Mouse (Mus musculus) heart, postnatal 36 days (tissue): ENCODE measurements around the gene Dlat. TPM values are rescaled to one million over a fixed set of nuclear protein-coding genes. Genes with fewer than 3 reads are reported as not detected.

Source experiments
- DNase-seq, 2 experiments: peaks; one replicate each; pipeline ENCODE4 v3.0.0; 2021 to 2022
- intact Hi-C: fragments of 180-260 bp; cut with DNase I; formaldehyde crosslinking; loops from one replicate; pipeline ENCODE4 v1.15.1; 2025
- total RNA-seq, 2 experiments: library from RNA; stranded (reverse); gene quantifications; 2 replicates each; pipeline ENCODE4 v1.2.3; 2021

The Dlat gene
- total RNA-seq, 2 experiments from 2014 or later: 399 to 460 TPM

DNA sequence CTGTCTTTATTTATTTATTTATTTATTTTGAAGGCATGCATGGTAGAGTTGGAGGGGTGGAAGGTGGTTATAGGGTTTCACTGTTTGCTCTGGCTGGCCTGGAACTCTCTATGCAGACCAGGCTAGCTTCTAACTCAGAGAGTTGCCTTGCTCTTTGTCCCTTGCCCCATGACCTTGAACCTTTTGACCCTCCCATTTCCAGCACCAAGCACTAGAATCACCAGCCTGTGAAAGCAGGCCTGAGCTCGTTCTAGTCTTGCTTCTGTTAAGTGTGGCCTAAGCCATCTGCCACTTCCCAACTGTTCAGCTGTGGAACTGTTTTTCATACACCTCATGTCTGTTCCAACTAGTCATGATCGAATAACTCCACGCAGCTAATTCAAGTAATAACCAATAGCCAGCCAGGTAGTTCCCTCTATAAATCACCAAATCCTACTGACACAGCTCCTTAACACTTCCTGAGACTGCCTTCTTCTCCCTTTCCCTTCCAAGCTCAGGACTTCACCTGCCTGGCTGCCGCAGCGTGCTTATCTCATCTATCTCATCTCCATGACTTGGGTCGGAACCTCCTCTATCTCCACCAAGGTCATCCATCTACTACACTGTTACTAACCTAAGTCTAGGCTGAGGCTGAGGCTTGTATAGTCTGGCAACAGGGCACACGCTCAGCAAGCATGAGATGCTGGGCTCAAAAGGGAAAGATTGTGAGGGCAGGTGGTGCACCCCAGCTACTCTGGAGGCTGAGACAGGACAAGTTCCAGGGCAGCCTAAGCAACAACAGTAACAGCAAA is 57.3 kb downstream of the Dlat start:
- DNase-seq: no peak

GRCm38 (mm10) chr9:50601536-50601935 is 58.0 kb downstream of the Dlat start:
- intact Hi-C loops: loop anchor here (5.0 kb wide), 2 partner anchors 56 to 139 kb away; partner anchors contain the start of gene Dlat
- DNase-seq: no peak

More for the DNA sequence above, 57.3 kb downstream of the Dlat start:
- intact Hi-C loops: loop anchor here (2.0 to 5.0 kb wide), 3 partner anchors 15 to 140 kb away; partner anchors contain the start of genes Dlat, Nkapd1 and Pih1d2

DNA sequence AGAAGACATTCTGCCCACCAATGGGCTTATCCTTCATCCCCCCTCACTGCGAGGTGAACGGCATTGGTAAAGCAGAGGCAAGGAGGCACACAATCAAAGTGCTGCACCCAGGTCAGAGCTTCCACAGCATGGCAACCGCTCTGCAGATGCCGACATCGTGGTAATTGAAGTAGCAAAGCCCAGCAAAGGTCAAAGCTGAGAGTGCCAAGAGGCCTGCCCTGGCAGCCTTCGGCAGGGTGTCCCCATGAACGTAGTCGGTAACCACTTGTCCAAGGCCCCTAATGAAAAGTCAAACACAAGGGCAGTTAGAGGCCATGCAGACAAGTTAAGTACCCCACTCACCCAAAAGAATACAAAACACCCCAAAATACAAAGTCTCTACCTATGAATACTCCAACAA is 62.6 kb downstream of the Dlat start:
- DNase-seq: no peak
- intact Hi-C loops: no loop called here

GRCm38 (mm10) chr9:50594794-50595417 is 64.7 kb downstream of the Dlat start:
- no peak for DNase-seq
- intact Hi-C loops: no loop called here

- peak in 1 of 2 experiments; percentile 26 for DNase-seq
- intact Hi-C loops: no loop called here
Observed at GRCm38 (mm10) chr9:50593544-50593943, 66.0 kb downstream of the Dlat start.

GRCm38 (mm10) chr9:50592955-50593354 is 66.6 kb downstream of the Dlat start:
- intact Hi-C loops: no loop called here
- DNase-seq: no peak

GRCm38 (mm10) chr9:50590856-50591518 is 68.6 kb downstream of the Dlat start:
- intact Hi-C loops: no loop called here
- DNase-seq: no peak

GRCm38 (mm10) chr9:50586955-50587354 is 72.6 kb downstream of the Dlat start:
- intact Hi-C loops: no loop called here
- DNase-seq: no peak

DNA sequence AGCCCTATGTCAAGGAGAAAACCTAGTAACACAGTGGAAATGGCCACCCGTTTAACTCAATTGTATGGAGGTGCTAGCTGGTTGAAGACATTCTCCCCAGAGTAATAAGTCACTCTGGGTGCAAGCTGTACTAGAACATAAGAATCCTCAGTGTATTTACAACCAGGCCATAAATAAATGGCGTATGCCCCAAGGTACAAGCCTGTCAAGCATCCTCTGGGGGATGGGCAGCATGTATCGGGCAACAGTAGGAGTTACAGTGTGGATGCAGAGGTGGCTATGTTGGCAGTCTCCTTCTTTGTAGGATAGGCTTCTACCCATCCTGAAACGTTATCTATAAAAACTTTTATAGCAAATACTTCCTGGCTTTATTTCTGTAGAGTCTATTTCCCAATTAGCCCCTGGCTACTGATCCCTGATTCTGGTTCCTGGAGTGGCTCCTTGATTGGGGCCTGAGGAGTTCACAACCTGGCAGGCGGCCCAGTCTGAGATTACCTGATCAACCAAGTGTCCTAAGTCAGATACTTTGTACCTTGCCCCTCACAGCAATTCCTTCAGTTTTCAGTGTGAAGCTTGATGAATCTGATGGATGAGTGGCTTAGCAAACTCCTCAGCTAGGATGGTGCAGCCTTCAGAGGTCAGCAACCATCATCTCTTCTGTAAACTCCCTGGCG is 74.3 kb downstream of the Dlat start:
- intact Hi-C loops: no loop called here

More for the DNA sequence above, 74.3 kb downstream of the Dlat start:
- DNase-seq: no peak

Other genes with a start within 250 kb of the Dlat start
- 1 to 10 TPM in 1 of 2 experiments, under 1 TPM in 1; 0.95 to 1.7 TPM for gene Plet1, start 165.3 kb downstream of the Dlat start, total RNA-seq
- gene Pts, start 131.1 kb downstream of the Dlat start, total RNA-seq: 10 to 100 TPM; 26.0 to 31.2 TPM
- gene Il18, start 105.0 kb downstream of the Dlat start, total RNA-seq: 1 to 10 TPM in 1 of 2 experiments, under 1 TPM in 1; 0.84 to 1.8 TPM
- under 1 TPM; 0.42 to 0.49 TPM for gene Bco2, start 104.6 kb downstream of the Dlat start, total RNA-seq
- gene Tex12, start 98.5 kb downstream of the Dlat start, total RNA-seq: not detected
- gene Sdhd, start 56.0 kb downstream of the Dlat start, total RNA-seq: 100 to 1,000 TPM; 693 to 712 TPM
- 100 to 1,000 TPM; 271 to 284 TPM for gene Timm8b, start 55.9 kb downstream of the Dlat start, total RNA-seq
- under 1 TPM in 1 of 2 experiments, not detected in 1; 0.65 TPM for gene Pih1d2, start 42.5 kb downstream of the Dlat start, total RNA-seq
- 10 to 100 TPM; 13.0 to 16.5 TPM for gene Nkapd1, start 42.3 kb downstream of the Dlat start, total RNA-seq
- gene Dixdc1, start 79.7 kb upstream of the Dlat start, total RNA-seq: 1 to 10 TPM; 4.2 to 7.4 TPM
- gene 2310030G06Rik, start 86.8 kb upstream of the Dlat start, total RNA-seq: 1 to 10 TPM; 2.5 to 5.5 TPM
- gene Cryab, start 91.5 kb upstream of the Dlat start, total RNA-seq: 1,000 to 10,000 TPM; 2,657 to 2,874 TPM
- gene Hspb2, start 92.6 kb upstream of the Dlat start, total RNA-seq: 100 to 1,000 TPM; 132 to 137 TPM
- gene Fdxacb1, start 108.5 kb upstream of the Dlat start, total RNA-seq: 1 to 10 TPM; 6.0 to 6.6 TPM
- 1 to 10 TPM; 8.9 to 10.0 TPM for gene Alg9, start 115.2 kb upstream of the Dlat start, total RNA-seq
- 10 to 100 TPM in 1 of 2 experiments, 1 to 10 TPM in 1; 8.8 to 11.9 TPM for gene 1110032A03Rik, start 115.7 kb upstream of the Dlat start, total RNA-seq
- 10 to 100 TPM; 11.4 to 12.5 TPM for gene Ppp2r1b, start 185.5 kb upstream of the Dlat start, total RNA-seq